Mouse (Mus musculus): Measurements from ENCODE around the gene Tex12.

Gene Tex12

GRCm38 (mm10) chr9:50561145-50561917, at the start of gene Tex12:
Gene Tex12, minus strand, starts transcription at chr9:50561325.
- no peak for DNase-seq (ENCODE audit: low spot score in 2 of 2)

GRCm38 (mm10) chr9:50604338-50604737, 43.2 kb upstream of the Tex12 start:
- DNase-seq (ENCODE audit: low spot score in 2 of 2), result no peak

- DNase-seq (ENCODE audit: low spot score in 2 of 2), result no peak
These were observed 42.8 kb upstream of the Tex12 start for GRCm38 (mm10) chr9:50603998-50604324.

GRCm38 (mm10) chr9:50603189-50603997, 42.3 kb upstream of the Tex12 start, which contains the start of the genes Sdhd and Timm8b:
Gene Sdhd, minus strand, starts transcription at chr9:50603812.
Gene Timm8b, plus strand, starts transcription at chr9:50603910.
- DNase-seq (ENCODE audit: low spot score in 2 of 2), result peak; percentile 92 to 97

- DNase-seq (ENCODE audit: low spot score in 2 of 2), result no peak
These were observed 41.1 kb upstream of the Tex12 start for GRCm38 (mm10) chr9:50602055-50602845.

- no peak for DNase-seq (ENCODE audit: low spot score in 2 of 2)
These were observed 40.4 kb upstream of the Tex12 start for GRCm38 (mm10) chr9:50601536-50601935.

- DNase-seq (ENCODE audit: low spot score in 2 of 2), result no peak
These were observed 35.8 kb upstream of the Tex12 start for GRCm38 (mm10) chr9:50596973-50597372.

- DNase-seq (ENCODE audit: low spot score in 2 of 2), result no peak
These were observed 33.8 kb upstream of the Tex12 start for GRCm38 (mm10) chr9:50594794-50595417.

- DNase-seq (ENCODE audit: low spot score in 2 of 2), result no peak
These were observed 32.4 kb upstream of the Tex12 start for GRCm38 (mm10) chr9:50593544-50593943.

GRCm38 (mm10) chr9:50592955-50593354, 31.8 kb upstream of the Tex12 start:
- no peak for DNase-seq (ENCODE audit: low spot score in 2 of 2)

GRCm38 (mm10) chr9:50590856-50591518, 29.9 kb upstream of the Tex12 start:
- DNase-seq (ENCODE audit: low spot score in 2 of 2), result no peak

GRCm38 (mm10) chr9:50586955-50587354, 25.8 kb upstream of the Tex12 start:
- no peak for DNase-seq (ENCODE audit: low spot score in 2 of 2)

GRCm38 (mm10) chr9:50585145-50585818, 24.2 kb upstream of the Tex12 start:
- DNase-seq (ENCODE audit: low spot score in 2 of 2), result no peak

- DNase-seq (ENCODE audit: low spot score in 2 of 2), result no peak
These were observed 19.2 kb upstream of the Tex12 start for GRCm38 (mm10) chr9:50580370-50580769.

- DNase-seq (ENCODE audit: low spot score in 2 of 2), result no peak
These were observed 8.7 kb upstream of the Tex12 start for GRCm38 (mm10) chr9:50569599-50570525.

- no peak for DNase-seq (ENCODE audit: low spot score in 2 of 2)
These were observed 6.8 kb upstream of the Tex12 start for GRCm38 (mm10) chr9:50567881-50568280.

- no peak for DNase-seq (ENCODE audit: low spot score in 2 of 2)
These were observed 6.2 kb upstream of the Tex12 start for GRCm38 (mm10) chr9:50567372-50567771.

- DNase-seq (ENCODE audit: low spot score in 2 of 2), result no peak
These were observed 4.8 kb upstream of the Tex12 start for GRCm38 (mm10) chr9:50565940-50566339.

- no peak for DNase-seq (ENCODE audit: low spot score in 2 of 2)
These were observed 4.0 kb upstream of the Tex12 start for GRCm38 (mm10) chr9:50565173-50565572.

All from left cerebral cortex, adult 9 months (tissue).